Mouse (Mus musculus): Measurements from ENCODE around the gene Hspa2. TPM values are rescaled to one million over a fixed set of nuclear protein-coding genes. Genes with fewer than 3 reads are reported as not detected.
A peak's percentile ranks its signal among the peaks of the same experiment; 100 is the strongest.

Hspa2 gene
- 1 to 10 TPM; 7.1 to 9.7 TPM for total RNA-seq (2021)
- long read RNA-seq, experiment 1, transcript Hspa2-202 (1 exons, 2,526 nt) = major isoform, 11 of 11 reads
- long read RNA-seq, experiment 1, partial matches to known transcripts = 0 of 11 reads
- long read RNA-seq, experiment 1, other reads (novel, unspliced or antisense) = 0 of 11 reads
- long read RNA-seq, experiment 2, transcript Hspa2-202 (1 exons, 2,526 nt) = major isoform, 11 of 12 reads
- long read RNA-seq, experiment 2, partial matches to known transcripts = 0 of 12 reads
- long read RNA-seq, experiment 2, other reads (novel, unspliced or antisense) = 0 of 12 reads

DNA sequence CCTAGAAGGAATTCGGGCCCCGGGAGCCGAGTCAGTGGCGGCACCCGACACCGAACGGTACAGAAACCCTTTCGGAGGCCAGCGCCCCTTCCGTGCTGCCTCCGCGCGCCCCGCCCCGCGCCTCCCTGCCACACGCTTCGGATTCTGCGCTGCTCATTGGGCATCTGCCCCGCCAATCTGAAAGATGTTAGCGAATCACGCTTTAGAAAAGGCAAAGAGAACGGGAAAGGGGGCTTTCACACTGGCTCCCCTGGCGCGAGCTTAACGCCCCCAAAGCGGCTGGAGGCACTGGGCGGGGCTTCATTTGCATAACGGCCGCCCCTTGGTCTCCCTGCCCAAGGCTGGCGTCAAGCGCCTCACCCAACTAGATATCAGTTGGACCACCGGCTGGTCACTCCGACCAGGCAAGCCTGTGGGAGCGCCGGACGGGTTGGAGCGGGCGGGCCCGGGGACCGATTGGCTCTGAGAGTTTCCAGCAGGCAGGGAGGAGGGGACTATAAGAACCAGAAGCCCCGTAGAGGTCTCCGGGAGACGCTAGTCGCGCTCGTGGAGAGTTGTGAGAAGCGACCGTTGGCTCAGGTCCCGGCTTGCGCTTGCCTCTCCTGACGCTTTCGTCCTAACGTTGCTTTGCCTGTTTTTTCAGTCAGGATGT lies at the start of gene Hspa2:
Gene Hspa2, plus strand, starts transcription at position 291 of the 652 bp plus-strand sequence.
- peak; percentile 99 for DNase-seq (ENCODE audit: low spot score)

DNA sequence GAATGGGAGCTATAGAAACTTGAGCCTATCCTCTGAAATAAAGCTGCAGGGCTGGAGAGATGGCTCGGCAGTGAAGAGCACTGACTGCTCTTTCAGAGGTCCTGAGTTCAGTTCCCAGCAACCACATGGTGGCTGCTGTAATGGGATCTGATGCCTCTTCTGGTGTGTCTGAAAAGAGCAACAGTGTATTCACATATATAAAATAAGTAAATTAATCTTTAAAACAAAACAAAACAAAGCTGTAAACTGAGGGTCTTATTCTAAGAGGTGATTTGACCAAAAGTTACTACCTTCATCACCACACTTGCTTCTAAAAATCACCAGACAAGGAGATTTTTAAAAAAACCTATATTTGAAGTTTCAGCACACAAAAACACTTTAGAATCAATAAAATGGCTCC lies 43.1 kb upstream of the Hspa2 start:
- no peak for DNase-seq (ENCODE audit: low spot score)

DNA sequence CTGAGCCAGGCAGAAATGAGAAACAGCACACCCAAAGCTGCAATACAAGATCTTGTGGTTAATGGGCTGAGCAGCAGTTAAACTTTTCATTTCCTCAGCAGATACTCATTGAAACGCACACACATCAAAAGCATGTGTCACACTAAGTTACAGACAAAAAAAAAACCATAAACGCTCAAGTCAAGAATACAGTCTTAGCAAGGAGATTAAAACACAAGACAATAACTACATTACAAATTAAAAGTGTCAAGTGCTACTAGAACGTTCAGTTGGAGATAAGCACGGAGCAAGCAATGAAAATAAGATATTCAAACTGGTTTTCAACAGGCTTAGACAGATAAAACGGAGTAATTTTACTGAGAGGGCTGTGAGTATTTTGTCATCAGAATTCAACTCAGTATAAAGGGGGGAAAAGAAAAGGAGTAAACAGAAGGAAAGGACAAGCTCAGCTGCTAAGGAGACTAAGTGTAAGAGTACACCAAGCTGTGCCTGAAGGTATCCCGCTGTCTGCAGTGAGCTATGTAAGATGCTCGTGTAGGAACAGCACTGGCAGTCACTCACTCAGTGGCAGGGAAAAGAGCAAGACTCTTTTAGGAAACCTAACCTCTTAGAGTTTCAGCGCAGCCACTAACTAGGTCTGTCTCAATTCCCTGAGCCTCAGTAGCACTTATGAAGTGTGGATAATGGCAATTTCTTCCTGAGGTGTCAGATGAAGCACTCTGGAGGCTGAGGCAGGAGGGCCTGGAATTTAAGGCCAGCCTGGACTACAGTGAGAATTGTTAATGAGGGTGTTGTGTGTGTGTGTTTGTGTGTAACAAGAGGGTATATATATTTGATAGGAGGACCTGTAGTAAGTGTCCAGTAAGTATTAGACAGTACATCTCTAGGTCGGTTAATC lies 42.3 kb upstream of the Hspa2 start:
- DNase-seq (ENCODE audit: low spot score) = no peak

DNA sequence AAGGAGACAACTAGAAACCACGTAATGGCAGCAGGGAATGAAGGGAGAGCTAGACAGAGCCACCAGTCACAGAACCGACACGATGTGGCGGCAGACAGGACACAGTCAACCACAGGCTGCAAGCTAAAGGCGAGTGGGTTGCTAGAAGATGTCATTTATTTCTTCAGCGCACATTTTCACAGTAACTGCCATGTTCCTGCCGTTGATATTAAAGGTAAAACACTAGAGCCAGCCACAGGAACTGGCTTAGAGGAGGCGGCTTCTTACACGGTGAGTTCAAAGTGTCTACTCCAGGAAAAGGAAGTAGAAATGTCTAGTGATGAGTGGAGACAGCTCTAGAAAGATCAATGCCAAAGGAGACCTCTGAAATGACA lies 41.7 kb upstream of the Hspa2 start:
- DNase-seq (ENCODE audit: low spot score) = no peak

GRCm38 (mm10) chr12:76366276-76366675 lies 37.7 kb upstream of the Hspa2 start:
- no peak for DNase-seq (ENCODE audit: low spot score)

- DNase-seq (ENCODE audit: low spot score) = peak; percentile 21
These were observed 36.6 kb upstream of the Hspa2 start for GRCm38 (mm10) chr12:76367096-76367995.

DNA sequence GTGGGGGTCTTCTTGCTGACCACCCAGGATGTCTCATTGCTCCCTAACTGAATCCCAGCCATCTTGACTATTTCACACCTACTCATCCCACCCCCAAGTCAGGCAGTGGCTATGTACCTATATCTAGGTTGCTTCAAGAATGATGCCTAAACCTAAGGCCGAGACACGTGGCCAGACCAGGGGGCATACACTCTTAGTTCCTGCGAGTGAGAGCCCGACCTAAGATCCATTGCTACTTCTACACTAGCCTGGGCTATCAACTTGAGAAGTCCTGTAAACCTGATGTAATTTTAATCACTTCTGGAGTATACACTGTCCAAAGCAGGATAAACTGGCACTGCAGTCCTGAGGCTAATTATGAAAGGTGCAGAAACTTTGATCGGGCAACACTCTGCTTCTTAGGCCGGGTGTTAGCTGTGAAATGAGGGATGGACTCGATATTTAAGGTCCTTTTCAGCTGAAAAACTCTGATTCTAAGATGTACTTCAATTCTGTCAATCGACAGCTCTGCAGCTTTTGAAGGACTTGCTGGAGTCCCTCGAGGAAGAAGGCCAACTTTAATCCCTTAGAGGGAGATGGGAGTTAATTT lies 35.7 kb upstream of the Hspa2 start:
- DNase-seq (ENCODE audit: low spot score) = no peak

DNA sequence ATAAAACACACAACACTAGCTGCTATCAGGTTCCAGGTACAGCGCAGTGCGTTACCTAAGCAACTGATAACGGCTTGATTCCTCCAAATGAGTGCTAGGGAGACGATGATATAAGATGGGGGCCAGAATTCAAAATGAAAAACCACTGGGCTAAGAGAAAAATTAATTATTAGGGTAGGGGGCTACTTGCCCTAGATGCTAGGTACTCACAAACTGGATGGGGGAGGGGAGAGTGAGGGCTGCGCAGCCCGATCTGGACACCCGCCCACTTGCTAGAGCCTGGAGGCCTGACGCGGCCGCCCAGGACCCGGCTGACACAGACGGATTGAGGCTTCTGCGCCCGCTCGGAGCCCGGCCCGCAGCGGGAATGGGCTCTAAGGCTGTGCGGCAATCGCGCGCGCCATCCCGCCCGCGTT lies 35.2 kb upstream of the Hspa2 start:
- DNase-seq (ENCODE audit: low spot score) = no peak

- DNase-seq (ENCODE audit: low spot score) = peak; percentile 77
These were observed 34.6 kb upstream of the Hspa2 start, which contains the start of gene Zbtb25 for GRCm38 (mm10) chr12:76369206-76369977. Gene Zbtb25 (minus strand): TSS chr12:76369602.

DNA sequence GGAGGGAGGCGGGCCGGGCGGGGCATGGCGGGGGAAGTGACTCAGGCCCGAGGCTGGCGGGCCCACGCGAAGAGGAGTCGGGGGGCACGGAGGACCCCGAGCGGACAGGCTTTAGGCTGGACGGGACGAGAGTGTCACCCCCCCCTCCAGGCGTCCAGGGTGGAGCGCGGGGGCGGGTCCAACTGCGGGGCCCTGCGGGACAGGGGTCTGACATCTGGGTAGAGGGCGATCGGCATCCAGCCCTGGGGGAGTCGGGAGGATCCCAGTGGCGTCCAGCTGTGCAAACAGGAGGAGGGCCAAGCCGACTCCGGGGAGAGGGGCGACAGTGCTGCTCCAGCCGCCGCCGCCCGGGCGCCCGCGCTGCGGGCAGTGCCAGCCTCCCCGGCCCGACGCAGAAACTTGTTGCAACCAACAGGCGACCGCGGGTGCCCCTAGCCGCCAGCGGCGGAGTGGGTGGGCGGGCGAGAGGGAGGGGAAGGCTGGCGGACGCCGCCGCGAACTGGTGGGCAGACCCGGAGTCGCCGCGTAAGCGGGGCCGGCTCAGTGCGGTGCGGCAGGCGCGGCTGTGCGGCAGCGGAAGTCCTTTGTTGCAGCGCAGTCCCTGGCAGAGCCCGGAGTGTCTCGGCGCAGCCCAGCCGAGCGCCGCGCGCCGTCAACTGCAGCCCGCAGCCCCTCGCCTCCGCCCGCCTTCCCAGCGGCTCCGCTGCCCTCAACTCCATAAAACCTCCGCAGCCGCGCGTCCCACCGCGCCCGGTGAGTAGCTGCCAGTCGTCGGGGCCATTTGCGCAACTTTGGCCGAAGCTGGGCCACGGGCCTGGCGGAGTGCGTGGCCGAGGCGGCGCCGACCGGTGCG lies 33.8 kb upstream of the Hspa2 start, which contains the start of gene Zbtb1:
Gene Zbtb1, plus strand, starts transcription at position 289 of the 853 bp plus-strand sequence.
- DNase-seq (ENCODE audit: low spot score) = peak; percentile 68

DNA sequence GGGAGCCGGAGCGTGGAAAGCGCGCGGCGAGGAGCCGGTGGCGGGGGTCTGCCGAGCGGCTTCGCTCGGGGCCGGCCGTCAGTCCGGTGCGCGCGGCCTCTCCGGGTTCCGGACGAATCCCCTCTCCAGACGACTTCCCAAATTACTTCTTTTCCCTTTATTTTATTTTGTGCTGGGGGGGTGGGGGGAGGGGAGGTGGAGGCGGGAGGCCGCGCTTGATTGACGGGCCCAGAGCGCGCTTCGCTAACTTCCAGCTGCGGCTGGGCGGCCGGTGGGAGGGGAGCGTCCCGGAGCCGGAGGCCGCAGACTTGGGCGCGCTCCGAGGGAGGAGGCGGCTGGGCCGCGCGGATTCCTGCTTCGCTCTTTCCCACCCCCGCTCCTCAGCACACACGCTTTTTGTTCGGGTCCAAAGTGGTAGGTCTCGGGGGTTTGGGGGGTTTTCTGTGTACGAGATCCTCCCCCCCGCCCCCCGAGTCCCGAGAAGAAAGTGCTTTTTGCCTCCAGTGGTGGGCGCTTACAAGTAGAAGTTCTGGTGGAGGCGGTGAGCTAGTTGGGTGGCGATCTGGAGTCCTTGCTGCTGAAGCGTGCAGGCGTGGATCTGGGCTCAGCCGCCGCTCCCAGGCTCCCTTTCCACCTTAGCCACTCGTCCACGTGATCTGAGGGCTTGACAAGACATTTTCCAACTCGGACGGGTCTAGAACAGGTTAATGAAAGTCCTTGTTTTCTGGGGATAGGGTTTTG lies 33.0 kb upstream of the Hspa2 start:
- DNase-seq (ENCODE audit: low spot score) = peak; percentile 79

DNA sequence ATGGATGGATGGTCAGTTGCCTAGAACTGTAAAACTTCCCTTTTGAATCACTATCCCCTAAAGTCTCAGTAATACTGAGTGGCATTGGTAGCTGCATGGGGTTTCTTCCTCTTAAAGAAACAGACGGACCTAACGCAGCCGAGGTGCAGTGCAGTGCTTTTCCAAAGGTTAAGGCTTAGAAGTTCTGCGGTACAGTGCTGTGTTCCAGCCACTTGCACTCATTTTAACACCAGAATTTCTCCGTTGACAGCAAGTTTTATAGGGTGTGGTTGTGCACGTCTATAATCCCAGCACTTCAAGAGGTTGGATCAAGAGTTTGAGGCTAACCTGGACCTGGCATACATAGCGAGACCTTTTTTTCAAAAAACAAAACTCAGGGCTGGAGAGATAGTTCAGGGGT lies 31.9 kb upstream of the Hspa2 start:
- no peak for DNase-seq (ENCODE audit: low spot score)

DNA sequence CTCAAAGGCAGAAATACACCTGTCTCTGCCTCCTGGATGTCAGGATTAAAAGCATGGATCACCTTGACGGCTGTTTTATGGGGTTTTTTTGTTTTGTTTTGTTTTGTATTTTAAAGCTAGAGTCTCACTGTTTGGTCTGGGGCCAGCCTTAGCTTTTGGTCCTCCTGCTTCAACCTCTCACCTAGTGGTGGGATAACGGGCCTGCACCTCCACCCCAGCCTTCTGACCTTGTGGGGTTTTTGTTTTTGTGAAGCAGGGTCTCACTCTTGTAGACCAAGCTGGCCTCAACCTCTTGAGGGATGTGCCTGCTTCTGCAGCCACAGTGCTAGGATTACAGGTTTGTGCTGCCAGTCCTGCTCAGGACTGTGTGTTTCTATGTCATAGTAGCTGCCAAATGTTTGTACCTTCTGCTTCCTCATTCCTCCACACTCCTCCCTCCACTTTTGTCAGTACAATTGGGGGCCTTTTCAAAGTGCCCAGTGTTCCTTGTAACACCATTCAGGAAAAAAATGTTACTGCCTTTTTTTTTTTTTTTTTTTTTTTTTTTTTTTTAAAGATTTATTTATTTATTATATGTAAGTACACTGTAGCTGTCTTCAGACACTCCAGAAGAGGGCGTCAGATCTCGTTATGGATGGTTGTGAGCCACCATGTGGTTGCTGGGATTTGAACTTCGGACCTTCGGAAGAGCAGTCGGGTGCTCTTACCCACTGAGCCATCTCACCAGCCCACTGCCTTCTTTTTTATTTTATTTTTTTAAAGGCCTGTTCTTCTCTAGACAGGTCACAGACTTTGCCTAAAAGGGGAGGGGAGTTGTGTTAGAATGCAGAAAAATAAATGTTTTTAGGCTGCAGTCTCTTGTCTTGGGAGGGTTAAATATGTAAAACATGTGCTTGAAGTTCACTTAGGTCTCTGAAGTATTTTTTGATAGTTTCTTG lies 30.8 kb upstream of the Hspa2 start:
- DNase-seq (ENCODE audit: low spot score) = no peak

GRCm38 (mm10) chr12:76373991-76374390 lies 30.0 kb upstream of the Hspa2 start:
- DNase-seq (ENCODE audit: low spot score) = no peak

- DNase-seq (ENCODE audit: low spot score) = no peak
These were observed 29.1 kb upstream of the Hspa2 start for GRCm38 (mm10) chr12:76374911-76375310.

- no peak for DNase-seq (ENCODE audit: low spot score)
These were observed 28.5 kb upstream of the Hspa2 start for GRCm38 (mm10) chr12:76375506-76375905.

GRCm38 (mm10) chr12:76376649-76377048 lies 27.3 kb upstream of the Hspa2 start:
- no peak for DNase-seq (ENCODE audit: low spot score)
